Mouse (Mus musculus): ENCODE data around the gene Map3k3. TPM values are rescaled to one million over a fixed set of nuclear protein-coding genes. Genes with fewer than 3 reads are reported as not detected.

Map3k3 gene
- total and polyA plus RNA-seq, 3 experiments, result 28.8 to 34.1 (median 32.3) TPM

- in situ Hi-C loops (cut with MboI; ENCODE audit: low pct_ligation_motif_present, low pct_unique_long_range_greater_than_20kb, low sequenced_read_pairs) (no loop called here), dilution Hi-C loops (cut with MboI; ENCODE audit: extremely low pct_ligation_motif_present, extremely low pct_unique_long_range_greater_than_20kb, low sequenced_read_pairs) (no loop called here)
- no peaks in the 10 kb centered on the region for H3K27me3 ChIP-seq (replicated peaks)
- H3K9ac ChIP-seq (ENCODE audit: insufficient read depth, low read depth), result peak within 1 kb of the TSS; percentile 73
- H3K36me3 ChIP-seq (replicated peaks in 1 of 2; ENCODE audit: control insufficient read depth in 1 of 2, insufficient read depth in 1 of 2, low read length in 1 of 2), result peaks cover 0 to 24% of the 10 kb centered on the region in 2 experiments
- H3K27ac ChIP-seq (ENCODE audit: insufficient read depth, low read depth), result peak within 1 kb of the TSS; percentile 55
- DNase-seq (ENCODE audit: extremely low read depth), result peak; percentile 99
- H3K4me1 ChIP-seq (ENCODE audit: control insufficient read depth in 1 of 2, insufficient read depth in 2 of 2), result peaks cover 8 to 49% of the 10 kb centered on the region in 2 experiments
- H3K4me2 ChIP-seq (ENCODE audit: insufficient read depth, low read depth, poor library complexity, severe bottlenecking), result peak within 1 kb of the TSS; percentile 75
- H3K79me2 ChIP-seq (replicated peaks; ENCODE audit: control insufficient read depth, extremely low read depth, insufficient read depth, poor library complexity, severe bottlenecking), result peaks cover 48% of the 10 kb centered on the region
- H3K9me3 ChIP-seq (replicated peaks; ENCODE audit: low read length), result no peaks in the 10 kb centered on the region
- H3K4me3 ChIP-seq (replicated peaks in 1 of 3; ENCODE audit: low read depth in 2 of 3, low read length in 2 of 3, poor library complexity in 1 of 3), result peak within 1 kb of the TSS; percentile 80 to 97 (median 91)
- TF ChIP-seq NRF1 (IDR thresholded peaks at IDR 0.05; ENCODE audit: low read depth, low read length) (peak; percentile 58), MXI1 (IDR thresholded peaks at IDR 0.05; ENCODE audit: low read depth, low read length) (peak; percentile 86), ZMIZ1 (IDR thresholded peaks at IDR 0.05; ENCODE audit: low read depth, low read length) (peak; percentile 68; the same call in 1 of the 2 replicates), ELF1 (IDR thresholded peaks at IDR 0.05; ENCODE audit: low read depth, low read length) (peak; percentile 71), MEF2A (IDR thresholded peaks at IDR 0.05; ENCODE audit: borderline replicate concordance, low read depth, low read length) (no peak), CTCF (conservative IDR thresholded peaks at IDR 0.05 in 1 of 2, IDR thresholded peaks at IDR 0.05 in 1 of 2; ENCODE audit: low read depth in 2 of 2, low read length in 2 of 2) (no peak), RCOR1 (conservative IDR thresholded peaks at IDR 0.05; ENCODE audit: low read depth, low read length) (no peak), POLR2A (IDR thresholded peaks at IDR 0.05; ENCODE audit: low read depth, low read length) (peak; percentile 76), CHD1 (IDR thresholded peaks at IDR 0.05; ENCODE audit: low read depth, low read length) (no peak), E2F4 (IDR thresholded peaks at IDR 0.05; ENCODE audit: insufficient replicate concordance, low read depth, low read length) (peak; percentile 67; the same call in 1 of the 2 replicates), USF2 (conservative IDR thresholded peaks at IDR 0.05; ENCODE audit: low read depth, low read length) (peak; percentile 61; the same call in 1 of the 2 replicates), POLR2AphosphoS2 (IDR thresholded peaks at IDR 0.05; ENCODE audit: low read depth, low read length) (peak; percentile 37; the same call in 1 of the 2 replicates), MAZ (IDR thresholded peaks at IDR 0.05; ENCODE audit: low read depth, low read length) (peak; percentile 49; the same call in 1 of the 2 replicates), PAX5 (IDR thresholded peaks at IDR 0.05; ENCODE audit: low read length) (no peak), ZC3H11A (IDR thresholded peaks at IDR 0.05; ENCODE audit: low read depth, low read length) (no peak), GABPA (IDR thresholded peaks at IDR 0.05; ENCODE audit: insufficient replicate concordance, low read depth, low read length) (no peak; the same call in 1 of the 2 replicates), ETS1 (conservative IDR thresholded peaks at IDR 0.05; ENCODE audit: low read depth, low read length) (no peak), MAFK (IDR thresholded peaks at IDR 0.05; ENCODE audit: insufficient replicate concordance, low read length) (no peak), UBTF (IDR thresholded peaks at IDR 0.05; ENCODE audit: low read depth, low read length) (peak; percentile 58; the same call in 1 of the 2 replicates), SIN3A (IDR thresholded peaks at IDR 0.05; ENCODE audit: low read length) (peak; percentile 89), NELFE (IDR thresholded peaks at IDR 0.05; ENCODE audit: low read depth, low read length) (peak; percentile 72), EP300 (IDR thresholded peaks at IDR 0.05; ENCODE audit: low read length) (no peak), JUN (IDR thresholded peaks at IDR 0.05; ENCODE audit: insufficient read depth, low read depth, low read length) (no peak), MYC (IDR thresholded peaks at IDR 0.05; ENCODE audit: low read depth, low read length) (peak; percentile 45; the same call in 1 of the 2 replicates), ZNF384 (IDR thresholded peaks at IDR 0.05; ENCODE audit: low read depth, low read length) (no peak), RAD21 (IDR thresholded peaks at IDR 0.05; ENCODE audit: low read depth, low read length) (no peak), HCFC1 (IDR thresholded peaks at IDR 0.05; ENCODE audit: low read depth, low read length) (peak; percentile 85), TBP (conservative IDR thresholded peaks at IDR 0.05; ENCODE audit: low read depth, low read length) (peak; percentile 61; the same call in 1 of the 2 replicates), MAX (IDR thresholded peaks at IDR 0.05; ENCODE audit: low read length) (peak; percentile 81; the same call in 1 of the 2 replicates), TCF12 (IDR thresholded peaks at IDR 0.05; ENCODE audit: low read depth, low read length) (peak; percentile 69), IRF4 (IDR thresholded peaks at IDR 0.05; ENCODE audit: low read depth, low read length) (0 out of 2 replicates have a peak, but pooled peaks have one; percentile 39), CHD2 (IDR thresholded peaks at IDR 0.05; ENCODE audit: low read length) (peak; percentile 98), JUND (conservative IDR thresholded peaks at IDR 0.05; ENCODE audit: low read depth, low read length) (0 out of 2 replicates have a peak, but pooled peaks have one; percentile 18), BHLHE40 (IDR thresholded peaks at IDR 0.05; ENCODE audit: low read depth, low read length) (peak; percentile 14), ZKSCAN1 (IDR thresholded peaks at IDR 0.05; ENCODE audit: borderline replicate concordance, low read depth, low read length) (no peak), SMC3 (IDR thresholded peaks at IDR 0.05; ENCODE audit: low read depth, low read length) (no peak), KAT2A (IDR thresholded peaks at IDR 0.05; ENCODE audit: insufficient replicate concordance, low read length) (peak; percentile 82; the same call in 1 of the 2 replicates)
Observed at GRCm38 (mm10) chr11:106036548-106037417, 47.6 kb upstream of the Map3k3 start, which contains the start of gene Dcaf7. Dcaf7 (plus strand) TSS chr11:106036872.
